Mouse (Mus musculus) erythroblast, embryonic 14.5 days (primary cell): Measurements from ENCODE around the gene Ugt1a5. TPM values are rescaled to one million over a fixed set of nuclear protein-coding genes. Genes with fewer than 3 reads are reported as not detected.

Source experiments
- H3K27me3 ChIP-seq: 2 replicates; pipeline ENCODE4 v1.6.1; 2012; ENCODE audit warnings: inconsistent platforms; ENCODE audit not compliant: control insufficient read depth
- H3K36me3 ChIP-seq: 2 replicates; pipeline ENCODE4 v1.6.1; 2012; ENCODE audit warnings: mild to moderate bottlenecking, inconsistent platforms; ENCODE audit not compliant: control insufficient read depth
- H3K4me1 ChIP-seq: 2 replicates; pipeline ENCODE4 v1.6.1; 2012; ENCODE audit warnings: inconsistent platforms; ENCODE audit not compliant: control insufficient read depth
- H3K4me3 ChIP-seq: replicated peaks from 2 replicates; pipeline ENCODE3; 2012; ENCODE audit warnings: moderate library complexity, mild to moderate bottlenecking, inconsistent platforms
- H3K9me3 ChIP-seq: 2 replicates; pipeline ENCODE4 v1.6.1; 2012; ENCODE audit warnings: low read length, inconsistent platforms, mixed read lengths; ENCODE audit not compliant: control insufficient read depth
- GATA1 ChIP-seq: IDR thresholded peaks from 2 replicates; pipeline ENCODE4 v1.6.1; 2012; ENCODE audit warnings: low read length, inconsistent platforms, mixed read lengths
- TAL1 ChIP-seq: IDR thresholded peaks from 3 replicates; pipeline ENCODE4 v1.6.1; 2012; ENCODE audit warnings: low read length, inconsistent platforms, mixed read lengths
- polyA plus RNA-seq: library from polyadenylated mRNA; stranded (reverse); fragments of >175 nt; gene quantifications from 2 replicates; pipeline ENCODE4 v1.2.3, GENCODE M21; 2012

Gene Ugt1a5
- polyA plus RNA-seq, 1 experiment, result not detected

DNA sequence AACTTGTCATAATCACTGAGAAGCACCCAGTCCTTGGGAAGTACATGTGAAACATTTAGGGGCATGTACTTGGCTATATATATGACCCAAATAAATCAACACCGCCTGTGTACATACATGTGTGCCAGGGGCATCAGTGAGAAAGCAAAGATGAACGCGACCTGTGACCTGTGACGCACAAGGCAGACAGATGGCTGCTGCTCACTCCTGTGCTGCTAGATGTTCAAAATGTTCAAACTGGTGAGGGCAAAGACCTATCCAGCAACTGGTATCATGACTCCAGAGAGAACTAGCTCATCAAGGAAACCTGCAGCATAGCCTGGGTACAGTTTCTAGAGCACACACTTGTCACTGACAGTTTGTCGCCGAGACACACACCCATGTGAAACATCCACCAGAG lies 101.7 kb downstream of the Ugt1a5 start:
- Histone ChIP-seq H3K36me3 (peaks cover 98% of the 10 kb centered on the region), H3K4me1 (no peaks in the 10 kb centered on the region), H3K4me3 (no peak overlapping the region), H3K27me3 (no peaks in the 10 kb centered on the region), H3K9me3 (peaks cover 13% of the 10 kb centered on the region)
- TF ChIP-seq GATA1 (no peak), TAL1 (0 out of 3 replicates have a peak, but pooled peaks have one; percentile 21)

DNA sequence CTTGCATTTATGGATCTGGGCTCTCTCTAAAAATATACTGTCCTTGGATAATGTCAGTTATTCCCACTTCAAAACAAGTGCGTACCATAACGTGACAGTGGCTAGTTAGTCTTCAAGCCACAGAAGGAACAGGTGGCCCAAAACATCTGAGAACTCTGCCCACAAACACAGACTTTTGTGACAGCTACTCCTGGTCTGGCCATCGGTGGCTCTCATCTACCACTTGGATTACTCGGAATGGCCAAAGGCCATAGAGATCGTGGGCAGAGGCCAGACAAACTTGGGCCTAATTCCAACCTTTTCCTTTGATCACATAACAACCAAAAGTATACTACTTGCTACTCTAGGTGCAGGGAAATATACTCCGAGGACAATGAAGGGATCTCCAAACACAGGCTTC lies 102.3 kb downstream of the Ugt1a5 start:
- no peak for TF ChIP-seq GATA1
- TF ChIP-seq TAL1, result no peak
- H3K4me3 ChIP-seq, result no peak overlapping the region
- H3K27me3 ChIP-seq, result no peaks in the 10 kb centered on the region
- peaks cover 13% of the 10 kb centered on the region for H3K9me3 ChIP-seq
- H3K4me1 ChIP-seq, result no peaks in the 10 kb centered on the region
- H3K36me3 ChIP-seq, result peaks cover 98% of the 10 kb centered on the region

Other genes with a start within 250 kb of the Ugt1a5 start
- gene Usp40, start 157.5 kb upstream of the Ugt1a5 start, polyA plus RNA-seq, result 0.02 and 0.03 TPM in 2 replicates
- gene Ugt1a10, start 110.6 kb upstream of the Ugt1a5 start, polyA plus RNA-seq, result 0.04 TPM in 1 of 2 replicates, not detected in the other
- gene Ugt1a9, start 95.2 kb upstream of the Ugt1a5 start, polyA plus RNA-seq, result not detected in 2 replicates
- not detected in 2 replicates for gene Ugt1a8, start 78.2 kb upstream of the Ugt1a5 start, polyA plus RNA-seq
- 0.06 TPM in 1 of 2 replicates, not detected in the other for gene Ugt1a7c, start 71.0 kb upstream of the Ugt1a5 start, polyA plus RNA-seq
- not detected in 2 replicates for gene Ugt1a6b, start 62.8 kb upstream of the Ugt1a5 start, polyA plus RNA-seq
- gene Ugt1a6a, start 31.2 kb upstream of the Ugt1a5 start, polyA plus RNA-seq, result not detected in 2 replicates
- gene Ugt1a2, start 34.6 kb downstream of the Ugt1a5 start, polyA plus RNA-seq, result not detected in 2 replicates
- gene Dnajb3, start 39.8 kb downstream of the Ugt1a5 start, polyA plus RNA-seq, result 5.5 and 6.1 TPM in 2 replicates
- gene Ugt1a1, start 45.9 kb downstream of the Ugt1a5 start, polyA plus RNA-seq, result 0.02 TPM in 1 of 2 replicates, not detected in the other
- gene Mroh2a, start 61.0 kb downstream of the Ugt1a5 start, polyA plus RNA-seq, result not detected in 2 replicates
- 1.1 and 2.2 TPM in 2 replicates for gene Hjurp, start 111.6 kb downstream of the Ugt1a5 start, polyA plus RNA-seq
- gene Trpm8, start 111.6 kb downstream of the Ugt1a5 start, polyA plus RNA-seq, result not detected in 2 replicates
- gene Spp2, start 240.9 kb downstream of the Ugt1a5 start, polyA plus RNA-seq, result not detected in 2 replicates